8 mouse cellular contexts compared by ENCODE assay signal in genomic region chr17:78199626-78200560, GRCm38 (mm10). TPM values are rescaled to one million over a fixed set of nuclear protein-coding genes. Genes with fewer than 3 reads are reported as not detected.
DNase-seq lines count a peak whose midpoint lies in the region; ATAC-seq and TF ChIP-seq lines count a peak whose summit lies in the region.

TSS of gene Crim1 (plus strand) at chr17:78200248.

- intact Hi-C loops in left cerebral cortex, adult 2 months (cut with DNase I), result loop anchor here (5.0 kb wide), 3 partner anchors 257 to 402 kb away; no protein-coding TSS in a partner anchor

- TF ChIP-seq CTCF in Patski (IDR thresholded peaks at IDR 0.05), result no peak
- no peak for TF ChIP-seq CTCF in left cerebral cortex, adult 2 months (IDR thresholded peaks at IDR 0.05)

- under 1% methylated on average over 58 of the region's 90 CpGs for WGBS in hindbrain, embryonic 14.5 days
- 1% methylated on average over 61 of the region's 90 CpGs for WGBS in macrophage (ENCODE audit: missing documents)

- in situ Hi-C loops in Patski (cut with MboI; ENCODE audit: low pct_unique_long_range_greater_than_20kb), result loop anchor here (5.0 to 10.0 kb wide), 4 partner anchors 42 to 385 kb away; no protein-coding TSS in a partner anchor

- H3K27ac ChIP-seq in hindbrain, embryonic 14.5 days, result peak within 1 kb of the TSS; percentile 90
- peak within 1 kb of the TSS; percentile 94 for H3K27ac ChIP-seq in left cerebral cortex, adult 2 months
- H3K27ac ChIP-seq in macrophage, result no peak within 1 kb of the TSS

- ATAC-seq in Patski, result peak; percentile 65
- ATAC-seq in hindbrain, embryonic 14.5 days (ENCODE audit: low FRiP score), result peak; percentile 84

- H3K79me2 ChIP-seq in macrophage (ENCODE audit: inconsistent target), result no peaks in the 10 kb centered on the region

- H3K27me3 ChIP-seq in Patski, result no peaks in the 10 kb centered on the region
- no peaks in the 10 kb centered on the region for H3K27me3 ChIP-seq in hindbrain, embryonic 14.5 days (ENCODE audit: control insufficient read depth, insufficient read depth, low read length)

- DNase-seq in Patski (ENCODE audit: low read depth, low spot score), result no peak
- peak; percentile 58 to 72 for DNase-seq in cerebellum, postnatal 14 days
- peak; percentile 82 for DNase-seq in gastrocnemius, adult 18-20 months (ENCODE audit: low spot score)
- DNase-seq in hindbrain, embryonic 14.5 days (ENCODE audit: low spot score), result peak; percentile 72
- peak; percentile 74 to 75 for DNase-seq in left cerebral cortex, adult 2 months (ENCODE audit: extremely low spot score in 1 of 2, low spot score in 2 of 2)
- DNase-seq in right cerebral cortex, adult 18-20 months, result peak; percentile 65
- DNase-seq in urinary bladder, adult 2 months (ENCODE audit: low spot score), result peak; percentile 82

- POLR2A ChIA-PET in Patski (lab: Charles Lee), result interaction anchor here (0.9 to 1.2 kb wide), 4 partner anchors 48 to 202 kb away, joined by 3 to 4 read pairs (median 3); no protein-coding TSS in a partner anchor

- peak within 1 kb of the TSS; percentile 82 for H3K4me3 ChIP-seq in hindbrain, embryonic 14.5 days (replicated peaks; ENCODE audit: low read length)
- peak within 1 kb of the TSS; percentile 86 for H3K4me3 ChIP-seq in left cerebral cortex, adult 2 months
- peak within 1 kb of the TSS; percentile 17; the same call in 1 of the 2 replicates for H3K4me3 ChIP-seq in macrophage (ENCODE audit: inconsistent target)

- H3K4me1 ChIP-seq in hindbrain, embryonic 14.5 days (replicated peaks; ENCODE audit: control insufficient read depth, insufficient read depth, low read length), result peaks cover 20% of the 10 kb centered on the region; the same call in 1 of the 2 replicates

- no peaks in the 10 kb centered on the region for H3K36me3 ChIP-seq in hindbrain, embryonic 14.5 days (replicated peaks; ENCODE audit: control insufficient read depth, insufficient read depth)
- H3K36me3 ChIP-seq in macrophage (ENCODE audit: inconsistent target), result no peaks in the 10 kb centered on the region

- H3K9me3 ChIP-seq in hindbrain, embryonic 14.5 days (ENCODE audit: control insufficient read depth, low read length), result no peaks in the 10 kb centered on the region

- peak within 1 kb of the TSS; percentile 91 for H3K4me2 ChIP-seq in hindbrain, embryonic 14.5 days (replicated peaks)

- CTCF ChIA-PET in Patski (lab: Charles Lee), result interaction anchor here (1.1 to 1.6 kb wide), 5 partner anchors 92 to 265 kb away, joined by 3 to 5 read pairs (median 4); no protein-coding TSS in a partner anchor

- peak within 1 kb of the TSS; percentile 85 for H3K9ac ChIP-seq in hindbrain, embryonic 14.5 days

RNA-seq across cellular contexts. Expression of gene Crim1, which starts in this region (rescaled TPM):
- polyA plus RNA-seq in Patski (2021), result 243 TPM
- total RNA-seq in gastrocnemius, adult 18-20 months (2021), result 10 to 100 TPM; 53.6 to 74.0 TPM
- 17.2 and 18.7 TPM in 2 replicates for polyA plus RNA-seq in hindbrain, embryonic 14.5 days (2014; fragmentation: Nextera tagmentation; extraction: Ambion mirVana)
- 10 to 100 TPM; 83.3 to 93.1 TPM for total RNA-seq in left cerebral cortex, adult 2 months (2021)
- 1 to 10 TPM in 25 of 26 experiments, under 1 TPM in 1; 0.88 to 10.0 (median 4.4) TPM for total RNA-seq in macrophage (2018; cell fraction: chromatin; rRNA removed)
- 1 to 10 TPM; 1.8 to 7.1 (median 2.9) TPM for total RNA-seq in macrophage (2018; cell fraction: cytosol; rRNA removed)
- total RNA-seq in macrophage (2018; cell fraction: nucleus; rRNA removed), result 10 to 100 TPM in 9 of 26 experiments, 1 to 10 TPM in 17; 3.1 to 15.1 (median 6.9) TPM
- 1.9 to 2.2 TPM (median 2.1 TPM) in 3 replicates for polyA plus RNA-seq in macrophage (2018)
- 31.0 and 36.7 TPM in 2 replicates for polyA plus RNA-seq in urinary bladder, adult 2 months (2012; rRNA removed)

Comparison
In these comparisons a context has a peak if more than half of its experiments do, and no peak if none do; other contexts are left out.
1. H3K4me3 ChIP-seq: peak in every context shown above with its lines; median percentile 86 in left cerebral cortex, adult 2 months; 82 in hindbrain, embryonic 14.5 days; 17 in macrophage.